Mouse (Mus musculus) neutrophil, adult 5-6 weeks (primary cell): ENCODE measurements around the gene Zfp979. TPM values are rescaled to one million over a fixed set of nuclear protein-coding genes. Genes with fewer than 3 reads are reported as not detected.

Experiments used
- total RNA-seq: library from RNA; stranded (forward); fragments of 200-1000 nt; gene quantifications from 2 replicates; pipeline ENCODE4 v1.2.3, GENCODE M21; 2017

The Zfp979 gene
- total RNA-seq, 1 experiment from 2014 or later, result not detected

Other genes starting within 250 kb of the Zfp979 start
- gene Zfp982, start 150.1 kb downstream of the Zfp979 start, total RNA-seq, result not detected in 2 replicates
- gene Gm16503, start 102.3 kb downstream of the Zfp979 start, total RNA-seq, result 0.12 TPM in 1 of 2 replicates, not detected in the other
- gene Zfp985, start 89.2 kb downstream of the Zfp979 start, total RNA-seq, result not detected in 2 replicates
- 0.25 TPM in 1 of 2 replicates, not detected in the other for gene Zfp534, start 60.0 kb upstream of the Zfp979 start, total RNA-seq
- gene Zfp984, start 167.3 kb upstream of the Zfp979 start, total RNA-seq, result 44.7 and 50.8 TPM in 2 replicates
- 10.3 and 10.8 TPM in 2 replicates for gene Zfp933, start 205.9 kb upstream of the Zfp979 start, total RNA-seq
- gene Miip, start 226.3 kb upstream of the Zfp979 start, total RNA-seq, result 67.3 and 77.2 TPM in 2 replicates
- gene Fv1, start 226.5 kb upstream of the Zfp979 start, total RNA-seq, result 20.9 and 22.0 TPM in 2 replicates